Mouse (Mus musculus): ENCODE data around the gene Bmp5. TPM values are rescaled to one million over a fixed set of nuclear protein-coding genes. Genes with fewer than 3 reads are reported as not detected.

The Bmp5 gene
- total RNA-seq, 1 experiment: 0.13 TPM

- H3K4me3 ChIP-seq (ENCODE audit: insufficient read depth in 1 of 2, low read depth in 1 of 2, low read length in 2 of 2, poor library complexity in 1 of 2, severe bottlenecking in 1 of 2): no peak overlapping the region
- H3K4me1 ChIP-seq (ENCODE audit: control insufficient read depth in 2 of 2, insufficient read depth in 2 of 2, low read length in 2 of 2, poor library complexity in 1 of 2): no peaks in the 10 kb centered on the region
- TF ChIP-seq CHD2 (IDR thresholded peaks at IDR 0.05; ENCODE audit: low read depth, low read length) (no peak), ZNF384 (IDR thresholded peaks at IDR 0.05; ENCODE audit: low read depth, low read length) (no peak), MAFK (IDR thresholded peaks at IDR 0.05; ENCODE audit: insufficient read depth, low read depth, low read length) (no peak), HCFC1 (IDR thresholded peaks at IDR 0.05; ENCODE audit: borderline replicate concordance, insufficient read depth, low read length) (no peak), ZC3H11A (IDR thresholded peaks at IDR 0.05; ENCODE audit: borderline replicate concordance, low read depth, low read length) (no peak)
- no peak overlapping the region for H3K9ac ChIP-seq (ENCODE audit: insufficient read depth, low read depth, low read length, poor library complexity, severe bottlenecking)
- DNase-seq (ENCODE audit: low read depth, low spot score): no peak
- H3K36me3 ChIP-seq (ENCODE audit: control insufficient read depth, insufficient read depth, low read length, poor library complexity, severe bottlenecking): no peaks in the 10 kb centered on the region
- in situ Hi-C loops (cut with MboI; ENCODE audit: low sequenced_read_pairs in 2 of 2, unreplicated experiment in 2 of 2): no loop called here
- H3K27ac ChIP-seq (ENCODE audit: insufficient read depth, low read depth, low read length, poor library complexity, severe bottlenecking): no peak overlapping the region
- no peaks in the 10 kb centered on the region for H3K9me3 ChIP-seq (ENCODE audit: control insufficient read depth, insufficient read depth, low read depth, low read length)
These were observed 65.7 kb downstream of the Bmp5 start for GRCm38 (mm10) chr9:75840841-75841240.

- Histone ChIP-seq H3K4me1 (ENCODE audit: control insufficient read depth in 2 of 2, insufficient read depth in 2 of 2, low read length in 2 of 2, poor library complexity in 1 of 2) (no peaks in the 10 kb centered on the region), H3K9ac (ENCODE audit: insufficient read depth, low read depth, low read length, poor library complexity, severe bottlenecking) (no peak overlapping the region), H3K36me3 (ENCODE audit: control insufficient read depth, insufficient read depth, low read length, poor library complexity, severe bottlenecking) (no peaks in the 10 kb centered on the region), H3K4me3 (ENCODE audit: insufficient read depth in 1 of 2, low read depth in 1 of 2, low read length in 2 of 2, poor library complexity in 1 of 2, severe bottlenecking in 1 of 2) (no peak overlapping the region), H3K27ac (ENCODE audit: insufficient read depth, low read depth, low read length, poor library complexity, severe bottlenecking) (no peak overlapping the region), H3K9me3 (ENCODE audit: control insufficient read depth, insufficient read depth, low read depth, low read length) (no peaks in the 10 kb centered on the region)
- in situ Hi-C loops (cut with MboI; ENCODE audit: low sequenced_read_pairs in 2 of 2, unreplicated experiment in 2 of 2): no loop called here
- DNase-seq (ENCODE audit: low read depth, low spot score): no peak
- no peak for TF ChIP-seq ZNF384 (IDR thresholded peaks at IDR 0.05; ENCODE audit: low read depth, low read length)
- TF ChIP-seq ZC3H11A (IDR thresholded peaks at IDR 0.05; ENCODE audit: borderline replicate concordance, low read depth, low read length): no peak
- no peak for TF ChIP-seq CHD2 (IDR thresholded peaks at IDR 0.05; ENCODE audit: low read depth, low read length)
- TF ChIP-seq HCFC1 (IDR thresholded peaks at IDR 0.05; ENCODE audit: borderline replicate concordance, insufficient read depth, low read length): no peak
- TF ChIP-seq MAFK (IDR thresholded peaks at IDR 0.05; ENCODE audit: insufficient read depth, low read depth, low read length): no peak
These were observed 70.8 kb downstream of the Bmp5 start for GRCm38 (mm10) chr9:75846010-75846409.

- H3K9ac ChIP-seq (ENCODE audit: insufficient read depth, low read depth, low read length, poor library complexity, severe bottlenecking): no peak overlapping the region
- TF ChIP-seq ZNF384 (IDR thresholded peaks at IDR 0.05; ENCODE audit: low read depth, low read length) (no peak), ZC3H11A (IDR thresholded peaks at IDR 0.05; ENCODE audit: borderline replicate concordance, low read depth, low read length) (no peak), MAFK (IDR thresholded peaks at IDR 0.05; ENCODE audit: insufficient read depth, low read depth, low read length) (no peak), CHD2 (IDR thresholded peaks at IDR 0.05; ENCODE audit: low read depth, low read length) (no peak), HCFC1 (IDR thresholded peaks at IDR 0.05; ENCODE audit: borderline replicate concordance, insufficient read depth, low read length) (no peak)
- no peaks in the 10 kb centered on the region for H3K36me3 ChIP-seq (ENCODE audit: control insufficient read depth, insufficient read depth, low read length, poor library complexity, severe bottlenecking)
- H3K4me1 ChIP-seq (ENCODE audit: control insufficient read depth in 2 of 2, insufficient read depth in 2 of 2, low read length in 2 of 2, poor library complexity in 1 of 2): no peaks in the 10 kb centered on the region
- H3K4me3 ChIP-seq (ENCODE audit: insufficient read depth in 1 of 2, low read depth in 1 of 2, low read length in 2 of 2, poor library complexity in 1 of 2, severe bottlenecking in 1 of 2): no peak overlapping the region
- no peak for DNase-seq (ENCODE audit: low read depth, low spot score)
- H3K9me3 ChIP-seq (ENCODE audit: control insufficient read depth, insufficient read depth, low read depth, low read length): no peaks in the 10 kb centered on the region
- in situ Hi-C loops (cut with MboI; ENCODE audit: low sequenced_read_pairs in 2 of 2, unreplicated experiment in 2 of 2): no loop called here
- H3K27ac ChIP-seq (ENCODE audit: insufficient read depth, low read depth, low read length, poor library complexity, severe bottlenecking): no peak overlapping the region
These were observed 75.6 kb downstream of the Bmp5 start for GRCm38 (mm10) chr9:75850670-75851228.

GRCm38 (mm10) chr9:75858161-75858560 lies 83.0 kb downstream of the Bmp5 start:
- no peak overlapping the region for H3K9ac ChIP-seq (ENCODE audit: insufficient read depth, low read depth, low read length, poor library complexity, severe bottlenecking)
- TF ChIP-seq MAFK (IDR thresholded peaks at IDR 0.05; ENCODE audit: insufficient read depth, low read depth, low read length): no peak
- TF ChIP-seq ZC3H11A (IDR thresholded peaks at IDR 0.05; ENCODE audit: borderline replicate concordance, low read depth, low read length): no peak
- TF ChIP-seq HCFC1 (IDR thresholded peaks at IDR 0.05; ENCODE audit: borderline replicate concordance, insufficient read depth, low read length): no peak
- TF ChIP-seq CHD2 (IDR thresholded peaks at IDR 0.05; ENCODE audit: low read depth, low read length): no peak
- no peak for TF ChIP-seq ZNF384 (IDR thresholded peaks at IDR 0.05; ENCODE audit: low read depth, low read length)
- H3K4me1 ChIP-seq (ENCODE audit: control insufficient read depth in 2 of 2, insufficient read depth in 2 of 2, low read length in 2 of 2, poor library complexity in 1 of 2): no peaks in the 10 kb centered on the region
- no peak overlapping the region for H3K27ac ChIP-seq (ENCODE audit: insufficient read depth, low read depth, low read length, poor library complexity, severe bottlenecking)
- H3K4me3 ChIP-seq (ENCODE audit: insufficient read depth in 1 of 2, low read depth in 1 of 2, low read length in 2 of 2, poor library complexity in 1 of 2, severe bottlenecking in 1 of 2): no peak overlapping the region
- DNase-seq (ENCODE audit: low read depth, low spot score): no peak
- no peaks in the 10 kb centered on the region for H3K36me3 ChIP-seq (ENCODE audit: control insufficient read depth, insufficient read depth, low read length, poor library complexity, severe bottlenecking)
- no peaks in the 10 kb centered on the region for H3K9me3 ChIP-seq (ENCODE audit: control insufficient read depth, insufficient read depth, low read depth, low read length)
- in situ Hi-C loops (cut with MboI; ENCODE audit: low sequenced_read_pairs in 2 of 2, unreplicated experiment in 2 of 2): no loop called here
